Mouse (Mus musculus) heart, adult 2 months (tissue): ENCODE measurements around the gene Cplx3.

Source experiments
- CTCF ChIP-seq: fragments of 200-600 bp; IDR thresholded peaks from 2 replicates; pipeline ENCODE4 v1.8.1; 2022; ENCODE audit warnings: antibody characterized with exemption, mild to moderate bottlenecking, moderate library complexity
- EP300 ChIP-seq: fragments of 200-500 bp; IDR thresholded peaks from 2 replicates; pipeline ENCODE4 v1.6.1; 2011; ENCODE audit warnings: low read depth, low read length, control low read depth; ENCODE audit not compliant: insufficient read depth
- POLR2A ChIP-seq: fragments of 200-500 bp; IDR thresholded peaks from 2 replicates; pipeline ENCODE4 v1.6.1; 2011; ENCODE audit warnings: mild to moderate bottlenecking, low read depth, low read length, control low read depth; ENCODE audit not compliant: insufficient read depth

DNA sequence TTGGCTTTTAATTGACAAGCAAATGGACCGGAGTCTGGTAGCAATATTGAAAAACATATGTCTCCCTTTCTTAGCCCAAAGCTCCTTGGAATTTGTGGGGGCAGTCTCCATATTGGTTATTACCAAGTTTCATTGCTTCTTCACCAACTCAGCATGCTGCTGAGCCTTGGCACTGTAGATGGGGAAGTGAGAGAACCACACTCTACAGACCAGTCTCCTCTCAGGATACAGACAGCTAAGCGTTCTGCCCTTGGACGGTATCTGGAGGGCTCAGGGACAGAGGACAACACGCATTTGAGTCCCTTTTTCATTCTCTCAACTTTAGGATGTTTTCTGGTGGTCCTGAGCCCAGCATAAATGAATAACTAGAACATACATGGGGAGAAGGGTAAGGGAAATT, 47.5 kb downstream of the Cplx3 start:
- TF ChIP-seq POLR2A: no peak
- TF ChIP-seq CTCF: no peak
- TF ChIP-seq EP300: no peak
